ENCODE assay signal across 22 mouse cellular contexts in the genomic region with DNA sequence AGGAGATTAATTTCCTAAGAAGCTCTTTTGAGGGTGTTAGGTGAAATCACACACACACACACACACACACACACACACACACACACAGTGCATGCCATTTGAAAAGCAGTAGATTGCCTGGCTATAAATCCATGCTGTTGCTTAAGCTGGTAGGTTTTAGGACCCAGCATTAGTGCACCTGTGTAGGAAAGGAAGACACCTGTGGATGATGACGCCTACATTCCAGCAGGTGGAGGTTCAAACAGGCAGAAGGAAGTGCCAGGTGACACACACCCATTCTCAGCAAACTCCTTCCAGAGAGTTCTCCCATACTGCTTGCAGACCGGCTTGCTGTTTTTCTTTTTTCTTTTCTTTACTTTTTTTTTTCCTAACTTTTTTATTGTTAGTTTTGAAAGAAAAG. TPM values are rescaled to one million over a fixed set of nuclear protein-coding genes. Genes with fewer than 3 reads are reported as not detected.
"Had no signal": no experiment of that assay in that cellular context is flagged by ENCODE, and none has a peak within 500 bp of the region (broad histone marks: within the 10 kb centered on the region; RNA-seq: fewer than 3 reads in every experiment).

No protein-coding gene starts in this region.

- H3K4me1 ChIP-seq: liver, embryonic 15.5 days; lung, embryonic 15.5 days; megakaryocyte, embryonic 14.5 days; midbrain, embryonic 13.5 days; midbrain, embryonic 15.5 days; neural tube, embryonic 12.5 days; stomach, embryonic 15.5 days had no signal

- H3K27ac ChIP-seq: liver, embryonic 15.5 days; lung, embryonic 15.5 days; macrophage; midbrain, embryonic 13.5 days; midbrain, embryonic 15.5 days; neural tube, embryonic 12.5 days; stomach, embryonic 15.5 days had no signal

- H3K4me3 ChIP-seq: liver, embryonic 15.5 days; lung, embryonic 15.5 days; megakaryocyte, embryonic 14.5 days; midbrain, embryonic 13.5 days; midbrain, embryonic 15.5 days; neural tube, embryonic 12.5 days; stomach, embryonic 15.5 days had no signal

- H3K36me3 ChIP-seq: liver, embryonic 15.5 days; lung, embryonic 15.5 days; midbrain, embryonic 13.5 days; midbrain, embryonic 15.5 days; neural tube, embryonic 12.5 days; stomach, embryonic 15.5 days had no signal

- H3K4me2 ChIP-seq: liver, embryonic 15.5 days; lung, embryonic 15.5 days; midbrain, embryonic 11.5 days; midbrain, embryonic 13.5 days; midbrain, embryonic 15.5 days; neural tube, embryonic 12.5 days; stomach, embryonic 15.5 days had no signal

- DNase-seq: liver, postnatal 0 days; lung, adult 2 months; lung, postnatal 14 days; lung, postnatal 36 days; right cerebral cortex, postnatal 25 days; right cerebral cortex, postnatal 4 days; thymus, adult 18-20 months; thymus, postnatal 25 days; thymus, postnatal 4 days had no signal

- ATAC-seq: liver, postnatal 0 days; lung, postnatal 0 days; midbrain, embryonic 13.5 days; midbrain, embryonic 15.5 days had no signal

- H3K27me3 ChIP-seq: liver, embryonic 15.5 days; lung, embryonic 15.5 days; megakaryocyte, embryonic 14.5 days; midbrain, embryonic 13.5 days; midbrain, embryonic 15.5 days; neural tube, embryonic 12.5 days; stomach, embryonic 15.5 days had no signal

- H3K9ac ChIP-seq: liver, embryonic 15.5 days; liver, postnatal 0 days; lung, embryonic 15.5 days; midbrain, embryonic 13.5 days; midbrain, embryonic 15.5 days; neural tube, embryonic 12.5 days; stomach, embryonic 15.5 days had no signal

- H3K9me3 ChIP-seq: liver, embryonic 15.5 days; lung, embryonic 15.5 days; megakaryocyte, embryonic 14.5 days; midbrain, embryonic 13.5 days; midbrain, embryonic 15.5 days; neural tube, embryonic 12.5 days; stomach, embryonic 15.5 days had no signal

RNA-seq across cellular contexts. Expression of gene Atp10b, which starts 5.7 kb away (rescaled TPM):
- total RNA-seq: megakaryocyte progenitor cell, adult 5-6 weeks; monocyte, adult 5-6 weeks had no signal
- polyA plus RNA-seq: liver, postnatal 0 days; macrophage; spleen, adult 2 months had no signal
